Mouse (Mus musculus) thymus, postnatal 4 days (tissue): ENCODE data around the gene Zkscan17.
A peak's percentile ranks its signal among the peaks of the same experiment; 100 is the strongest.

Source experiments
- DNase-seq: peaks from one replicate; pipeline ENCODE4 v3.0.0; 2021

Zkscan17 gene

DNA sequence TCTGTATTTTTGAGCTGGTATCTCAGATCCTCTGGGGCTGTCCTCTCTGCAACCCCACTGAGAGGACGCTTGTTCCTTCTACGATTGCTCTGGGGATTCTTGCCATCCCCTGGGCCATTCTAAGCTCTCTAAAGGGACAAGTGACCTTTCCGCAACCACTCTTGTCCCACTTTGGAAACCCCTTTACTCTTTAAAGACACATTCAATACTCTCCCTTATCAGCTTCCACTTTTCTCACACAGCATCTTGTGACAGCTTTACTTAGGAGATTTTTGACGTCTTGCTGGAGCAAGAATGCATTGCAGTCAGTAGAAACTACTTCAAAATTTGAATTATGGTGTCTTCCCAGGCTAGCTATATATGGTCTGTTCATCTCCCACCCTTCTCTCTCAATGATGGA is 75.5 kb downstream of the Zkscan17 start, which contains the start of gene Snap47:
Gene Snap47, minus strand, starts transcription at position 101 of the 400 bp plus-strand sequence.
- no peak for DNase-seq

- DNase-seq: peak; percentile 77
Measured at GRCm38 (mm10) chr11:59450230-59450771, 76.2 kb downstream of the Zkscan17 start.

- DNase-seq: peak; percentile 93
Measured at GRCm38 (mm10) chr11:59449741-59450229, 76.8 kb downstream of the Zkscan17 start, which contains the start of gene Jmjd4. Gene Jmjd4 (plus strand): TSS chr11:59450045.

DNA sequence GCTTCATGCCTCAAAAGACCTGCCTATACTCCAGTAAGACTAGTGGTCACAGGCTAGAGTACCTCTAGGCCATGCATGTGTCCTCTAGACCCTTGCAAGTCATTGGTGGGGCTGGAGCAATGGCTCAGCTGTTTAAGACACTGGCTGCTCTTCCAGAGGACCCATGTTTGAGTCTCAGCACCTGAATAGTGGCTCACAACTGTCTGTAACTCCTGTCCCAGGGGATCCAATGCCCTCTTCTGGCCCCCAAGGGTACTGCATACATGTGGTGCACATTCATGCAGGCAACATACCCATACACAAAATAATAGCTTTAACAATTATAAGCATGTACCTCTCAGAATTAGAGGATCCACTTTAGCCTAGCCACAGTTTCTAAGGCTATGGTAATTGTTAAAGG is 83.4 kb downstream of the Zkscan17 start:
- no peak for DNase-seq

GRCm38 (mm10) chr11:59437954-59438353 is 88.6 kb downstream of the Zkscan17 start:
- DNase-seq: no peak
